Mouse (Mus musculus): Measurements from ENCODE around the gene Axin1. TPM values are rescaled to one million over a fixed set of nuclear protein-coding genes. Genes with fewer than 3 reads are reported as not detected.

Axin1 gene
- polyA plus RNA-seq, 1 experiment from 2014 or later: 8.6 TPM

GRCm38 (mm10) chr17:26234386-26234785 is 95.9 kb downstream of the Axin1 start:
- ATAC-seq (ENCODE audit: low FRiP score): no peak

GRCm38 (mm10) chr17:26235077-26235815 is 96.8 kb downstream of the Axin1 start:
- Histone ChIP-seq H3K4me2 (replicated peaks; ENCODE audit: low read depth, low read length) (no peak overlapping the region), H3K4me1 (replicated peaks; ENCODE audit: control insufficient read depth, insufficient read depth, low read length) (no peaks in the 10 kb centered on the region), H3K36me3 (ENCODE audit: control insufficient read depth, insufficient read depth, low read length) (no peaks in the 10 kb centered on the region), H3K4me3 (ENCODE audit: low read depth, low read length) (no peak overlapping the region), H3K27ac (ENCODE audit: low read depth, low read length) (no peak overlapping the region), H3K27me3 (ENCODE audit: control insufficient read depth, insufficient read depth, low read length) (no peaks in the 10 kb centered on the region), H3K9ac (ENCODE audit: low read depth, low read length) (no peak overlapping the region), H3K9me3 (ENCODE audit: control insufficient read depth, low read length) (no peaks in the 10 kb centered on the region)
- ATAC-seq (ENCODE audit: low FRiP score) (no peak), DNase-seq (ENCODE audit: low spot score) (no peak)
- WGBS: 69% methylated on average over 13 of the region's 13 CpGs

More at GRCm38 (mm10) chr17:26234386-26234785, 95.9 kb downstream of the Axin1 start:
- DNase-seq (ENCODE audit: low spot score): no peak
- H3K36me3 ChIP-seq (ENCODE audit: control insufficient read depth, insufficient read depth, low read length): no peaks in the 10 kb centered on the region
- H3K9ac ChIP-seq (ENCODE audit: low read depth, low read length): no peak overlapping the region
- H3K4me2 ChIP-seq (replicated peaks; ENCODE audit: low read depth, low read length): no peak overlapping the region
- no peaks in the 10 kb centered on the region for H3K9me3 ChIP-seq (ENCODE audit: control insufficient read depth, low read length)
- H3K27me3 ChIP-seq (ENCODE audit: control insufficient read depth, insufficient read depth, low read length): no peaks in the 10 kb centered on the region
- H3K27ac ChIP-seq (ENCODE audit: low read depth, low read length): no peak overlapping the region
- no peak overlapping the region for H3K4me3 ChIP-seq (ENCODE audit: low read depth, low read length)
- WGBS: 95% methylated on average over 8 of the region's 8 CpGs
- H3K4me1 ChIP-seq (replicated peaks; ENCODE audit: control insufficient read depth, insufficient read depth, low read length): no peaks in the 10 kb centered on the region

GRCm38 (mm10) chr17:26237667-26238066 is 99.2 kb downstream of the Axin1 start:
- Histone ChIP-seq H3K4me3 (ENCODE audit: low read depth, low read length) (no peak overlapping the region), H3K27me3 (ENCODE audit: control insufficient read depth, insufficient read depth, low read length) (no peaks in the 10 kb centered on the region), H3K9me3 (ENCODE audit: control insufficient read depth, low read length) (no peaks in the 10 kb centered on the region), H3K36me3 (ENCODE audit: control insufficient read depth, insufficient read depth, low read length) (no peaks in the 10 kb centered on the region), H3K9ac (ENCODE audit: low read depth, low read length) (no peak overlapping the region), H3K27ac (ENCODE audit: low read depth, low read length) (no peak overlapping the region), H3K4me2 (replicated peaks; ENCODE audit: low read depth, low read length) (no peak overlapping the region), H3K4me1 (replicated peaks; ENCODE audit: control insufficient read depth, insufficient read depth, low read length) (no peaks in the 10 kb centered on the region)
- DNase-seq (ENCODE audit: low spot score): no peak
- no peak for ATAC-seq (ENCODE audit: low FRiP score)
- 89% methylated on average over 10 of the region's 10 CpGs for WGBS

- Histone ChIP-seq H3K27ac (ENCODE audit: low read depth, low read length) (no peak overlapping the region), H3K36me3 (ENCODE audit: control insufficient read depth, insufficient read depth, low read length) (no peaks in the 10 kb centered on the region), H3K4me2 (replicated peaks; ENCODE audit: low read depth, low read length) (no peak overlapping the region), H3K4me1 (replicated peaks; ENCODE audit: control insufficient read depth, insufficient read depth, low read length) (no peaks in the 10 kb centered on the region; the same call in 1 of the 2 replicates), H3K4me3 (ENCODE audit: low read depth, low read length) (no peak overlapping the region), H3K27me3 (ENCODE audit: control insufficient read depth, insufficient read depth, low read length) (no peaks in the 10 kb centered on the region), H3K9me3 (ENCODE audit: control insufficient read depth, low read length) (no peaks in the 10 kb centered on the region), H3K9ac (ENCODE audit: low read depth, low read length) (no peak overlapping the region)
- DNase-seq (ENCODE audit: low spot score): no peak
- 77% methylated on average over 2 of the region's 2 CpGs for WGBS
- ATAC-seq (ENCODE audit: low FRiP score): no peak
These were observed 101.1 kb downstream of the Axin1 start for GRCm38 (mm10) chr17:26239551-26239950.

GRCm38 (mm10) chr17:26240120-26240790 is 101.8 kb downstream of the Axin1 start:
- 85% methylated on average over 6 of the region's 6 CpGs for WGBS
- no peak for ATAC-seq (ENCODE audit: low FRiP score)
- no peak overlapping the region for H3K27ac ChIP-seq (ENCODE audit: low read depth, low read length)

GRCm38 (mm10) chr17:26240990-26241389 is 102.5 kb downstream of the Axin1 start:
- WGBS: 85% methylated on average over 6 of the region's 6 CpGs
- Histone ChIP-seq H3K36me3 (ENCODE audit: control insufficient read depth, insufficient read depth, low read length) (no peaks in the 10 kb centered on the region), H3K4me3 (ENCODE audit: low read depth, low read length) (no peak overlapping the region), H3K9me3 (ENCODE audit: control insufficient read depth, low read length) (no peaks in the 10 kb centered on the region), H3K27ac (ENCODE audit: low read depth, low read length) (no peak overlapping the region), H3K27me3 (ENCODE audit: control insufficient read depth, insufficient read depth, low read length) (no peaks in the 10 kb centered on the region), H3K4me2 (replicated peaks; ENCODE audit: low read depth, low read length) (no peak overlapping the region), H3K4me1 (replicated peaks; ENCODE audit: control insufficient read depth, insufficient read depth, low read length) (no peaks in the 10 kb centered on the region; the same call in 1 of the 2 replicates), H3K9ac (ENCODE audit: low read depth, low read length) (no peak overlapping the region)
- DNase-seq (ENCODE audit: low spot score) (no peak), ATAC-seq (ENCODE audit: low FRiP score) (no peak)

More at GRCm38 (mm10) chr17:26240120-26240790, 101.8 kb downstream of the Axin1 start:
- no peaks in the 10 kb centered on the region for H3K36me3 ChIP-seq (ENCODE audit: control insufficient read depth, insufficient read depth, low read length)
- no peaks in the 10 kb centered on the region for H3K9me3 ChIP-seq (ENCODE audit: control insufficient read depth, low read length)
- no peaks in the 10 kb centered on the region; the same call in 1 of the 2 replicates for H3K4me1 ChIP-seq (replicated peaks; ENCODE audit: control insufficient read depth, insufficient read depth, low read length)
- no peak overlapping the region for H3K9ac ChIP-seq (ENCODE audit: low read depth, low read length)
- no peak overlapping the region for H3K4me2 ChIP-seq (replicated peaks; ENCODE audit: low read depth, low read length)
- DNase-seq (ENCODE audit: low spot score): no peak
- H3K4me3 ChIP-seq (ENCODE audit: low read depth, low read length): no peak overlapping the region
- no peaks in the 10 kb centered on the region for H3K27me3 ChIP-seq (ENCODE audit: control insufficient read depth, insufficient read depth, low read length)

GRCm38 (mm10) chr17:26243471-26244100 is 105.1 kb downstream of the Axin1 start:
- ATAC-seq (ENCODE audit: low FRiP score) (peak; percentile 85), DNase-seq (ENCODE audit: low spot score) (no peak)
- Histone ChIP-seq H3K9me3 (ENCODE audit: control insufficient read depth, low read length) (no peaks in the 10 kb centered on the region), H3K9ac (ENCODE audit: low read depth, low read length) (peak overlapping the region; percentile 70), H3K4me2 (replicated peaks; ENCODE audit: low read depth, low read length) (peak overlapping the region; percentile 77), H3K27ac (ENCODE audit: low read depth, low read length) (peak overlapping the region; percentile 65), H3K4me1 (replicated peaks; ENCODE audit: control insufficient read depth, insufficient read depth, low read length) (no peaks in the 10 kb centered on the region; the same call in 1 of the 2 replicates), H3K4me3 (ENCODE audit: low read depth, low read length) (peak overlapping the region; percentile 80), H3K36me3 (ENCODE audit: control insufficient read depth, insufficient read depth, low read length) (no peaks in the 10 kb centered on the region), H3K27me3 (ENCODE audit: control insufficient read depth, insufficient read depth, low read length) (no peaks in the 10 kb centered on the region)
- WGBS: under 1% methylated on average over 32 of the region's 32 CpGs

GRCm38 (mm10) chr17:26244101-26244841 is 105.8 kb downstream of the Axin1 start, which contains the start of gene Fam234a:
Gene Fam234a (minus strand): TSS chr17:26244242.
- Histone ChIP-seq H3K4me3 (ENCODE audit: low read depth, low read length) (peak within 1 kb of the TSS; percentile 80), H3K4me2 (replicated peaks; ENCODE audit: low read depth, low read length) (peak within 1 kb of the TSS; percentile 77), H3K9me3 (ENCODE audit: control insufficient read depth, low read length) (no peaks in the 10 kb centered on the region), H3K36me3 (ENCODE audit: control insufficient read depth, insufficient read depth, low read length) (no peaks in the 10 kb centered on the region), H3K27me3 (ENCODE audit: control insufficient read depth, insufficient read depth, low read length) (no peaks in the 10 kb centered on the region), H3K9ac (ENCODE audit: low read depth, low read length) (peak within 1 kb of the TSS; percentile 70), H3K27ac (ENCODE audit: low read depth, low read length) (peak within 1 kb of the TSS; percentile 65), H3K4me1 (replicated peaks; ENCODE audit: control insufficient read depth, insufficient read depth, low read length) (no peaks in the 10 kb centered on the region; the same call in 1 of the 2 replicates)
- DNase-seq (ENCODE audit: low spot score): peak; percentile 97
- ATAC-seq (ENCODE audit: low FRiP score): peak; percentile 97
- 11% methylated on average over 26 of the region's 33 CpGs for WGBS
